Mouse (Mus musculus): ENCODE measurements around the gene Galnt14. TPM values are rescaled to one million over a fixed set of nuclear protein-coding genes. Genes with fewer than 3 reads are reported as not detected.

Galnt14 gene
- polyA plus RNA-seq, 1 experiment from 2014 or later, result 5.6 TPM

- ATAC-seq (ENCODE audit: low read depth), result no peak
- no peak for DNase-seq (ENCODE audit: low spot score)
- Histone ChIP-seq H3K9me3 (ENCODE audit: control insufficient read depth, low read length) (no peaks in the 10 kb centered on the region), H3K4me3 (ENCODE audit: low read depth, low read length) (no peak overlapping the region), H3K36me3 (ENCODE audit: control insufficient read depth, insufficient read depth, low read length) (no peaks in the 10 kb centered on the region), H3K9ac (ENCODE audit: low read depth, low read length) (no peak overlapping the region), H3K27ac (replicated peaks; ENCODE audit: low read depth, low read length) (no peak overlapping the region), H3K4me2 (ENCODE audit: low read depth, low read length) (no peak overlapping the region), H3K27me3 (replicated peaks; ENCODE audit: control insufficient read depth, insufficient read depth, low read length) (no peaks in the 10 kb centered on the region), H3K4me1 (ENCODE audit: control insufficient read depth, insufficient read depth, low read length) (no peaks in the 10 kb centered on the region)
- WGBS, result 85% methylated on average over 4 of the region's 4 CpGs
Observed at GRCm38 (mm10) chr17:73452151-73452760, 258.0 kb downstream of the Galnt14 start.

GRCm38 (mm10) chr17:73449104-73449503 is 261.1 kb downstream of the Galnt14 start:
- Histone ChIP-seq H3K9ac (ENCODE audit: low read depth, low read length) (no peak overlapping the region), H3K36me3 (ENCODE audit: control insufficient read depth, insufficient read depth, low read length) (no peaks in the 10 kb centered on the region), H3K4me2 (ENCODE audit: low read depth, low read length) (no peak overlapping the region), H3K4me3 (ENCODE audit: low read depth, low read length) (no peak overlapping the region), H3K9me3 (ENCODE audit: control insufficient read depth, low read length) (no peaks in the 10 kb centered on the region), H3K27ac (replicated peaks; ENCODE audit: low read depth, low read length) (no peak overlapping the region), H3K27me3 (replicated peaks; ENCODE audit: control insufficient read depth, insufficient read depth, low read length) (no peaks in the 10 kb centered on the region), H3K4me1 (ENCODE audit: control insufficient read depth, insufficient read depth, low read length) (no peaks in the 10 kb centered on the region)
- DNase-seq (ENCODE audit: low spot score), result no peak
- ATAC-seq (ENCODE audit: low read depth), result no peak

Other genes with a start within 250 kb of the Galnt14 start
- gene Ehd3, start 93.7 kb upstream of the Galnt14 start, polyA plus RNA-seq (2014; fragmentation: Nextera tagmentation; extraction: Ambion mirVana), result 4.0 and 4.1 TPM in 2 replicates
- 2.5 TPM in 2 replicates for gene Xdh, start 239.7 kb upstream of the Galnt14 start, polyA plus RNA-seq (2014; fragmentation: Nextera tagmentation; extraction: Ambion mirVana)